Mouse (Mus musculus) kidney, postnatal 0 days (tissue): ENCODE measurements at regions not wholly inside any gene's neighbourhood (a gene's known extent, or its start where the extent isn't known, plus 50 kb on each side); places are given as distances from the start of the nearest gene placed in this dataset.

Experiments used
- ATAC-seq: fragments of 200-750 bp; cut with Nextera tagmentation; replicated peaks from 2 replicates; pipeline ENCODE4 v1.8.0; 2017; ENCODE audit warnings: low read depth, moderate number of reproducible peaks, moderate TSS enrichment, moderate library complexity; ENCODE audit not compliant: low FRiP score
- DNase-seq: peaks from one replicate; pipeline ENCODE4 v3.0.0-alpha.2; 2016; ENCODE audit warnings: low spot score
- H3K27ac ChIP-seq: fragments of 300-500 bp; sonication (generic); 2 replicates; pipeline ENCODE4 v1.5.1; 2014; ENCODE audit warnings: mild to moderate bottlenecking
- H3K27me3 ChIP-seq: fragments of 300-500 bp; sonication (generic); 2 replicates; pipeline ENCODE4 v1.6.1; 2014; ENCODE audit warnings: low read length, mixed read lengths; ENCODE audit not compliant: insufficient read depth
- H3K36me3 ChIP-seq: fragments of 300-500 bp; sonication (generic); 2 replicates; pipeline ENCODE4 v1.6.1; 2014; ENCODE audit warnings: low read length, mixed read lengths; ENCODE audit not compliant: insufficient read depth
- H3K4me1 ChIP-seq: fragments of 300-500 bp; sonication (generic); replicated peaks from 2 replicates; pipeline ENCODE4 v1.6.1; 2014; ENCODE audit warnings: antibody characterized with exemption, low read length, mixed read lengths; ENCODE audit not compliant: insufficient read depth
- H3K4me2 ChIP-seq: fragments of 300-500 bp; sonication (generic); 2 replicates; pipeline ENCODE4 v1.6.1; 2014; ENCODE audit warnings: mild to moderate bottlenecking, low read length, moderate library complexity, mixed read lengths
- H3K4me3 ChIP-seq: fragments of 300-500 bp; sonication (generic); replicated peaks from 2 replicates; pipeline ENCODE4 v1.5.1; 2014; ENCODE audit warnings: low read depth, low read length
- H3K9ac ChIP-seq: fragments of 300-500 bp; sonication (generic); 2 replicates; pipeline ENCODE4 v1.6.1; 2014; ENCODE audit warnings: low read depth, low read length
- H3K9me3 ChIP-seq: fragments of 300-500 bp; sonication (generic); replicated peaks from 2 replicates; pipeline ENCODE4 v1.6.1; 2016; ENCODE audit warnings: low read length, inconsistent platforms, mixed read lengths
- CTCF ChIP-seq: IDR thresholded peaks from 2 replicates; pipeline ENCODE4 v1.5.1; 2016; ENCODE audit warnings: antibody characterized with exemption, low read depth, mild to moderate bottlenecking, moderate library complexity
- WGBS: fragments of 180-500 bp; shearing (Covaris S2); extraction: QIAGEN DNeasy Blood & Tissue Kit; methylation state at CpG from one replicate; pipeline ENCODE4 v1.1.7; 2014; 5-methylcytosine and 5-hydroxymethylcytosine counted together

- no peak overlapping the region for H3K4me2 ChIP-seq
- TF ChIP-seq CTCF = no peak
- H3K9me3 ChIP-seq = no peaks in the 10 kb centered on the region
- ATAC-seq (no peak), DNase-seq (no peak)
- no peak overlapping the region for H3K9ac ChIP-seq
- no peak overlapping the region for H3K4me3 ChIP-seq
- H3K27me3 ChIP-seq = no peaks in the 10 kb centered on the region
- no peak overlapping the region for H3K27ac ChIP-seq
- 69% methylated on average over 9 of the region's 9 CpGs for WGBS
- no peaks in the 10 kb centered on the region for H3K36me3 ChIP-seq
- H3K4me1 ChIP-seq = no peaks in the 10 kb centered on the region
Observed at GRCm38 (mm10) chr12:64832313-64833151, 85.2 kb upstream of the Gm527 start.

- TF ChIP-seq CTCF = no peak
- Histone ChIP-seq H3K27ac (no peak overlapping the region), H3K9me3 (no peaks in the 10 kb centered on the region), H3K9ac (no peak overlapping the region), H3K27me3 (no peaks in the 10 kb centered on the region), H3K4me3 (no peak overlapping the region), H3K4me2 (no peak overlapping the region), H3K4me1 (no peaks in the 10 kb centered on the region), H3K36me3 (no peaks in the 10 kb centered on the region)
- ATAC-seq (no peak), DNase-seq (no peak)
Observed at GRCm38 (mm10) chr12:64857709-64858108, 60.0 kb upstream of the Gm527 start.
